Mouse (Mus musculus) lung, postnatal 0 days (tissue): Measurements from ENCODE around the gene Sipa1l1. TPM values are rescaled to one million over a fixed set of nuclear protein-coding genes. Genes with fewer than 3 reads are reported as not detected.

Experiments used
- ATAC-seq: fragments of 200-750 bp; cut with Nextera tagmentation; 2 replicates; pipeline ENCODE4 v1.8.0; 2017; ENCODE audit warnings: moderate library complexity
- DNase-seq: peaks from one replicate; pipeline ENCODE4 v3.0.0-alpha.2; 2016; ENCODE audit warnings: low spot score
- H3K27ac ChIP-seq: fragments of 300-500 bp; sonication (generic); 2 replicates; pipeline ENCODE4 v1.5.1; 2014; ENCODE audit warnings: antibody characterized with exemption, mild to moderate bottlenecking, low read length, mixed read lengths
- H3K27me3 ChIP-seq: fragments of 300-500 bp; sonication (generic); replicated peaks from 2 replicates; pipeline ENCODE4 v1.6.1; 2014; ENCODE audit warnings: low read length, mixed read lengths; ENCODE audit not compliant: insufficient read depth
- H3K36me3 ChIP-seq: fragments of 300-500 bp; sonication (generic); 2 replicates; pipeline ENCODE4 v1.6.1; 2014; ENCODE audit warnings: low read length, mixed read lengths; ENCODE audit not compliant: insufficient read depth
- H3K4me1 ChIP-seq: fragments of 300-500 bp; sonication (generic); 2 replicates; pipeline ENCODE4 v1.6.1; 2014; ENCODE audit warnings: antibody characterized with exemption, low read depth, low read length, mixed read lengths; ENCODE audit not compliant: insufficient read depth
- H3K4me2 ChIP-seq: fragments of 300-500 bp; sonication (generic); replicated peaks from 2 replicates; pipeline ENCODE4 v1.6.1; 2014; ENCODE audit warnings: low read depth, mild to moderate bottlenecking, low read length, moderate library complexity, mixed read lengths
- H3K4me3 ChIP-seq: fragments of 300-500 bp; sonication (generic); 2 replicates; pipeline ENCODE4 v1.5.1; 2014; ENCODE audit warnings: low read depth, low read length
- H3K9ac ChIP-seq: fragments of 300-500 bp; sonication (generic); replicated peaks from 2 replicates; pipeline ENCODE4 v1.6.1; 2014; ENCODE audit warnings: low read depth, mild to moderate bottlenecking
- H3K9me3 ChIP-seq: fragments of 300-500 bp; sonication (generic); 2 replicates; pipeline ENCODE4 v1.6.1; 2016; ENCODE audit warnings: low read length, mixed read lengths
- CTCF ChIP-seq: IDR thresholded peaks from 2 replicates; pipeline ENCODE4 v1.5.1; 2016; ENCODE audit warnings: antibody characterized with exemption, mild to moderate bottlenecking
- EP300 ChIP-seq: IDR thresholded peaks from 2 replicates; pipeline ENCODE4 v1.6.1; 2016; ENCODE audit warnings: antibody characterized with exemption, mild to moderate bottlenecking, control low read depth
- WGBS: fragments of 180-500 bp; shearing (Covaris S2); extraction: QIAGEN DNeasy Blood & Tissue Kit; methylation state at CpG from one replicate; pipeline ENCODE4 v1.1.7; 2014; 5-methylcytosine and 5-hydroxymethylcytosine counted together
- polyA plus RNA-seq: library from polyadenylated mRNA; unstranded; fragments of >200 nt; fragmentation: Nextera tagmentation; extraction: Ambion mirVana; gene quantifications from 2 replicates; pipeline ENCODE4 v1.2.1, GENCODE M21; 2015

Gene Sipa1l1
- polyA plus RNA-seq, 1 experiment from 2014 or later = 10.2 TPM

DNA sequence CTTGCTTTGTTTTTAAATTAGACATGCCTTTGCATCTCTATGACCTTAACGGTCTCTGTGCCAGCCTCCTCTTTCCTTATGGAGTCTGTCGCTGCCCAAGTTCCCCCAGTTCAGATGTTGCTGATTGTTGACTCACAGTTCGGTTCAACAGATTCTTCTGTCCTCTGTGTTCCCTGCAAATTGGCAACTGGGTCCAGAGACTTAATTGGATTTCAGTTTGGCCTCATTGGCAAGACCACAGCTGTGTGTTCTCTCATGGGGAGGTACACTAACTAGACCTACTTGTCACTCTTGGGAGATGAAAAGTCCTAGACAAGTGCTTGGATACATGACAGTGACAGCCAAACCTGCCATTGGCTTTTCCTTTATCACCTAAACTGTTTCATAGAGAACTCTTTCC lies 25.7 kb upstream of the Sipa1l1 start:
- TF ChIP-seq EP300 (no peak), CTCF (no peak)
- ATAC-seq (no peak), DNase-seq (no peak)
- H3K27me3 ChIP-seq = no peaks in the 10 kb centered on the region
- H3K36me3 ChIP-seq = no peaks in the 10 kb centered on the region
- 83% methylated on average over 3 of the region's 3 CpGs for WGBS
- H3K9me3 ChIP-seq = no peaks in the 10 kb centered on the region
- no peak overlapping the region for H3K27ac ChIP-seq
- H3K4me1 ChIP-seq = no peaks in the 10 kb centered on the region
- H3K4me2 ChIP-seq = no peak overlapping the region
- no peak overlapping the region for H3K9ac ChIP-seq
- no peak overlapping the region for H3K4me3 ChIP-seq

DNA sequence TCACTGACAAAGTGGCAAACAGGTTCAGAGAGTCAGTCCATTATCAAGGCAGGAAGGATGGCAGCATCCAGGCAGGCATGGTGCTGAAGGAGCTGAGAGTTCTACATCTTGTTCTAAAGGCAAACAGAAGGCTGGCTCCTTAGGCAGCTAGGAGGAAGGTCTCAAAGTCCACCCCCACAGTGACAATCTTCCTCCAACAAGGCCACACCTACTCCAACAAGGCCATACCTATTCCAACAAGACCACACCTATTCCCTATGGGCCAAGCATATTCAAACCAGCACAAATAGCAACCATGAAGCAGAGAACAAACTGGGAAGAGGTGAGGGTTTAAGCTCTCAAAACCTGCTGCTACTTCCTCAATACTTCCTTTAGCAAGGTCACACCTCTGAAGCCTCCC lies 23.9 kb upstream of the Sipa1l1 start:
- no peak for DNase-seq
- H3K4me1 ChIP-seq = no peaks in the 10 kb centered on the region
- ATAC-seq = no peak
- TF ChIP-seq CTCF (no peak), EP300 (no peak)
- H3K9ac ChIP-seq = no peak overlapping the region
- no peaks in the 10 kb centered on the region for H3K36me3 ChIP-seq
- H3K4me3 ChIP-seq = no peak overlapping the region
- no peak overlapping the region for H3K4me2 ChIP-seq
- H3K9me3 ChIP-seq = no peaks in the 10 kb centered on the region
- H3K27ac ChIP-seq = no peak overlapping the region
- no peaks in the 10 kb centered on the region for H3K27me3 ChIP-seq

GRCm38 (mm10) chr12:82147021-82147693 lies 22.0 kb upstream of the Sipa1l1 start:
- WGBS = 73% methylated on average over 12 of the region's 12 CpGs
- TF ChIP-seq EP300 (no peak), CTCF (no peak)
- no peak overlapping the region for H3K4me2 ChIP-seq
- no peak overlapping the region for H3K4me3 ChIP-seq
- no peaks in the 10 kb centered on the region for H3K9me3 ChIP-seq
- H3K27me3 ChIP-seq = no peaks in the 10 kb centered on the region
- no peak overlapping the region for H3K9ac ChIP-seq
- ATAC-seq (no peak), DNase-seq (no peak)
- no peaks in the 10 kb centered on the region for H3K4me1 ChIP-seq
- H3K36me3 ChIP-seq = no peaks in the 10 kb centered on the region
- no peak overlapping the region for H3K27ac ChIP-seq

- H3K27me3 ChIP-seq = no peaks in the 10 kb centered on the region
- no peak overlapping the region for H3K4me3 ChIP-seq
- ATAC-seq (no peak), DNase-seq (no peak)
- 72% methylated on average over 8 of the region's 8 CpGs for WGBS
- H3K4me1 ChIP-seq = no peaks in the 10 kb centered on the region
- no peak overlapping the region for H3K27ac ChIP-seq
- no peaks in the 10 kb centered on the region for H3K9me3 ChIP-seq
- no peaks in the 10 kb centered on the region for H3K36me3 ChIP-seq
- no peak for TF ChIP-seq CTCF
- TF ChIP-seq EP300 = no peak
- no peak overlapping the region for H3K4me2 ChIP-seq
- no peak overlapping the region for H3K9ac ChIP-seq
These were observed 20.7 kb upstream of the Sipa1l1 start for GRCm38 (mm10) chr12:82148328-82148930.

- H3K27me3 ChIP-seq = no peaks in the 10 kb centered on the region
- H3K36me3 ChIP-seq = no peaks in the 10 kb centered on the region
- no peak overlapping the region for H3K27ac ChIP-seq
- ATAC-seq (no peak), DNase-seq (no peak)
- H3K4me1 ChIP-seq = no peaks in the 10 kb centered on the region
- H3K4me3 ChIP-seq = no peak overlapping the region
- H3K4me2 ChIP-seq = no peak overlapping the region
- WGBS = 63% methylated on average over 2 of the region's 2 CpGs
- TF ChIP-seq CTCF = no peak
- no peak for TF ChIP-seq EP300
- no peaks in the 10 kb centered on the region for H3K9me3 ChIP-seq
- no peak overlapping the region for H3K9ac ChIP-seq
These were observed 18.1 kb upstream of the Sipa1l1 start for GRCm38 (mm10) chr12:82151019-82151418.

GRCm38 (mm10) chr12:82154527-82154926 lies 14.6 kb upstream of the Sipa1l1 start:
- DNase-seq (no peak), ATAC-seq (no peak)
- WGBS = 80% methylated on average over 4 of the region's 4 CpGs
- H3K9me3 ChIP-seq = no peaks in the 10 kb centered on the region
- no peak overlapping the region for H3K4me2 ChIP-seq
- H3K9ac ChIP-seq = no peak overlapping the region
- H3K36me3 ChIP-seq = no peaks in the 10 kb centered on the region
- no peaks in the 10 kb centered on the region for H3K27me3 ChIP-seq
- no peaks in the 10 kb centered on the region for H3K4me1 ChIP-seq
- H3K27ac ChIP-seq = no peak overlapping the region
- no peak for TF ChIP-seq CTCF
- TF ChIP-seq EP300 = no peak
- H3K4me3 ChIP-seq = no peak overlapping the region
